Mouse (Mus musculus) layer of hippocampus, postnatal 25 days (tissue): ENCODE results near the gene Abhd11. TPM values are rescaled to one million over a fixed set of nuclear protein-coding genes. Genes with fewer than 3 reads are reported as not detected.

Source experiments
- DNase-seq, 2 experiments: peaks; one replicate each; pipeline ENCODE4 v3.0.0; 2022; ENCODE audit warnings: mixed read lengths in 2 of 2, low spot score in 1 of 2; ENCODE audit errors: extremely low spot score in 1 of 2
- total RNA-seq, 2 experiments: library from RNA; stranded (reverse); gene quantifications; 2 replicates each; pipeline ENCODE4 v1.2.3; 2021

Abhd11 gene
- total RNA-seq, 2 experiments from 2014 or later, result 32.0 to 33.4 TPM

- DNase-seq, result no peak
Measured at GRCm38 (mm10) chr5:134985633-134986297, 23.2 kb upstream of the Abhd11 start, which contains the start of gene Cldn3. Gene Cldn3 (plus strand): TSS chr5:134986214.

DNA sequence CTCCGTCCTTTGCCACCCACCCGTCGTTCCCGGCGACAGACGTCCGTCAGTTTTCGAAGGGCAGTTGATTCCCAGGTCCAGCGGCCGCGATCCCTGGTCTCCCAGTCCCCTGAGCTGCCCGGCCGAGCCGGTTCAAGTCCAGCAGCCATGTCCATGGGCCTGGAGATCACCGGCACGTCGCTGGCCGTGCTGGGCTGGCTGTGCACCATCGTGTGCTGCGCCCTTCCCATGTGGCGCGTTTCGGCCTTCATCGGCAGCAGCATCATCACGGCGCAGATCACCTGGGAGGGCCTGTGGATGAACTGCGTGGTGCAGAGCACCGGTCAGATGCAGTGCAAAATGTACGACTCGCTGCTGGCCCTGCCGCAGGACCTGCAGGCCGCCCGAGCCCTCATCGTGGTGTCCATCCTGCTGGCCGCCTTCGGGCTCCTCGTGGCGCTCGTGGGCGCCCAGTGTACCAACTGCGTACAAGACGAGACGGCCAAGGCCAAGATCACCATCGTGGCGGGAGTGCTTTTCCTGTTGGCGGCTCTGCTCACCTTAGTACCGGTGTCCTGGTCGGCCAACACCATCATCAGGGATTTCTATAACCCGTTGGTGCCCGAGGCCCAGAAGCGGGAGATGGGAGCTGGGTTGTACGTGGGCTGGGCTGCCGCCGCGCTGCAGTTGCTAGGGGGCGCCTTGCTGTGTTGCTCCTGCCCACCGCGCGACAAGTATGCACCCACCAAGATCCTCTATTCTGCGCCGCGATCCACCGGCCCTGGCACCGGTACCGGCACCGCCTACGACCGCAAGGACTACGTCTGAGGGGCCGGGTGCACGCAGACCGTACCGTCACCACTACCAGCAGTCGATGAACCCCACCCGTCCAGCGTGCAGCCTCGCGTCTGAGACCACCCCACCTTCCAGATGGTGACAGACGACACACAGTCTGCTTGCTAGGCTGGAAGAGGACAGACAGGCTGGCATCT is 22.4 kb upstream of the Abhd11 start:
- peak in 1 of 2 experiments; percentile 13 for DNase-seq

DNA sequence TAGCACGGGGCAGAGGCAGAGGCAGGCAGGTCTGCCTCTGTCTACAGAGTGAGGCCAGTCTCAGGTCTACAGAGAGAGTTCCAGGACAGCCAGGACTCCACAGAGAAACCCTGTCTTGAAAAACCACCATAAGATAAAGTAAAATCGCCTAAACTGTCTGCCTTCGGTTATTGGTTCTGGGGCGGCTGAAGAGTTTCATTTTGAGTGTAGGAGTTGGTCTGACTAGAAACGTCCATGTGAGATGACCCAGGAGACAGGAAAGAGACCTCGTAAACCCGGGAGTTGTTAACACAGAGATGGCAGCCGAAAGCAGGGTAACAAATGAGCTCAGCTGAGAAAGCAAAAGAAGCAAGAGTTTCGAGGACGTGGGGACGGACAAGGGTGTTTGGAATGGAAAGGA is 19.8 kb upstream of the Abhd11 start:
- DNase-seq, result no peak

DNA sequence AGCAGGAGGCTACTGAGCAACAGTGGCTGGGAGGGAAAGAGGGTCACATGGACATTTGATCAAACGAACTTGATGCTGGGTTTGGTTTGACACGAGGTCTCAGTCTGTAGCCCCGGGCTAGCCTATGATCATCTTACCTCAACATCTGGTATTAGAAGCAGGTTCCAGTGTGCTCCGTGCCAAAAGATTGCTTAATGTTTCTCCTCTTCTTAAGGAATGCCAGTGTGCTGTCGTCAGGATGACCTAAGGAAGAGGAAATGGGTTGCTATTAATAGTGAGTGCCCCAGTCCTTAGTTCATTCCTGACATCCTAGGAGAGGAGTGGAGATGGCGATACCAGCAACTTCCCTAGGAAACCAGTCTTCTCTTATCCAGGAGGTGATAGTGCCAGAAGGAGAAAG is 19.2 kb upstream of the Abhd11 start:
- DNase-seq, result no peak

DNA sequence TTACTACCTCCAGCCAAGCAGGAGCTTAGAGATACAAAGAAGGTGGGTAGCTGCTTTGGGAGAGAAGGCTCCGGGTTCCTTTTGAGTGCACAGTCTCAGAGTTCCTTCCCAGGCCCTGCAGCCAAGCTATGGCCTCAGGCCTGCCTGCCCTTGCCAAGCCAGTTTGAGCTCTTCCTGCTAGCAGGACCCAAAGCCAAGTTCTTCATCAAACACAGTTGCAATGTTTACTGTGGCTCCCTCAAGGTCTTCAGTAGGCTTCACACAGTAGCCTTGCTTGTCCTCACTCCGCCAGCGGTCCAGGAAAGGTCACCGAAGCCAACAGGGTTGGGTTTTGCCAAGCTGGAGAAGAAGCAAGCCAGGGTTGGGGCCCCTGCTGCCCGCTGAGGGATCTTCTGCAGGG is 16.4 kb upstream of the Abhd11 start:
- DNase-seq, result no peak

DNA sequence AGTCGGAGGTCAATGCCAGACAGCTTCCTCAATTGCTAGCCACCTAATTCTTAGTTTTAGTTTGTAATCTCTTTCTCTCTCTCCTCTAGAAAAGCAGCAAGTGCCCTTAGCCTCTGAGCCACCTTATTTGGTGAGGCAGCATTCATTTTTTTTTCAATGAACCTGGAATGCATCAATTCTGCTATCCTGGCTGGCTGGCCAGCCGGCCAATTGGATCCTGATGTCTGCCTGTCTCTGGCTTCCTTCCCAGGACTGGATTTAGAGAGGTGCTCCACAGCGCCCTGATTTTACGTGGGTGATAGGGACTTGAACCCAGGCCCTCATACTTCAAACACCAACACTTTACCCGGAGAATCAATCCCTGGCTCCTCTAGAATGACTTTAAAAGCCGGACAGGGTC is 10.6 kb upstream of the Abhd11 start:
- DNase-seq, result no peak

GRCm38 (mm10) chr5:134999797-135000196 is 9.2 kb upstream of the Abhd11 start:
- DNase-seq, result no peak

DNA sequence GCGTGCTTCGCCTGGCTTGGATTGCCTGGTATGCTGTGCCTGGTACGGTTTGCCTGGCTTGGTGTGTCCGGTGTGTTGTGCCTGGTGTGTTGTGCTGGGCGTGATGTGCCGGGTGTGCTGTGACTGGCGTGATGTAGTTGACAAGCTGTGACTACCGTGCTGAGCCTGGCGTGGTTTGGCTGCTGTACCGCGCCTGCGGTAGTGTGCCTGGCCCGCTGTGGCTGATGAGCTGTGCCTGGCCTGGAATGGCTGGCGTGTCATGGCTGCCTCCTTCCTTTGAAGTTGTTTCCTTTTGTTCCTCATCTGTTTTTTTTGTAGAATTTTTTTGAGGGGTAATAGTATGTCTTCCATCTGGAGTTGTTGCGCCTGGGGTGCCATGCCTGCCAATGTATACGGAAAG is 8.2 kb upstream of the Abhd11 start:
- DNase-seq, result no peak

- no peak for DNase-seq
Measured at GRCm38 (mm10) chr5:135001309-135001708, 7.6 kb upstream of the Abhd11 start.

DNA sequence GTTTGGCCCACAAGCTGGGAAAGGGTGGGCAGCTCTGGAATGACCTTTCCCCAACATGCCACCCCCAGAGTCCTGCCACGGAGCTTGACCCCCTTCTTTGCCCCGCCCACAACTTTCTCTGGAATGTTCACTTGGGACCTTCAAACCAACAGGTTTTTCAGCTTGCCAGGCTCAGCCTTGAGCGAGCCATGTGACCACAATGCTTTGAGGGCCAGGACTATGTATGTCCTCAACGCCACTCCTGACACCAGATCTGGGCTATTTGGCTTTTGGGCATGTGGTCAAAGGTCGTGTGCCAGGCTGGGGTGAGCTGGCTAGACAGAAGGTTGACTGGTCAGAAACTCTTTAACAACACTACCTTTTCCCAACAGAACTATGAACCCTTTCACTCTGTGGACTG is 6.8 kb upstream of the Abhd11 start:
- DNase-seq, result no peak

- no peak for DNase-seq
Measured at GRCm38 (mm10) chr5:135007802-135008571, 965 bp upstream of the Abhd11 start.

DNA sequence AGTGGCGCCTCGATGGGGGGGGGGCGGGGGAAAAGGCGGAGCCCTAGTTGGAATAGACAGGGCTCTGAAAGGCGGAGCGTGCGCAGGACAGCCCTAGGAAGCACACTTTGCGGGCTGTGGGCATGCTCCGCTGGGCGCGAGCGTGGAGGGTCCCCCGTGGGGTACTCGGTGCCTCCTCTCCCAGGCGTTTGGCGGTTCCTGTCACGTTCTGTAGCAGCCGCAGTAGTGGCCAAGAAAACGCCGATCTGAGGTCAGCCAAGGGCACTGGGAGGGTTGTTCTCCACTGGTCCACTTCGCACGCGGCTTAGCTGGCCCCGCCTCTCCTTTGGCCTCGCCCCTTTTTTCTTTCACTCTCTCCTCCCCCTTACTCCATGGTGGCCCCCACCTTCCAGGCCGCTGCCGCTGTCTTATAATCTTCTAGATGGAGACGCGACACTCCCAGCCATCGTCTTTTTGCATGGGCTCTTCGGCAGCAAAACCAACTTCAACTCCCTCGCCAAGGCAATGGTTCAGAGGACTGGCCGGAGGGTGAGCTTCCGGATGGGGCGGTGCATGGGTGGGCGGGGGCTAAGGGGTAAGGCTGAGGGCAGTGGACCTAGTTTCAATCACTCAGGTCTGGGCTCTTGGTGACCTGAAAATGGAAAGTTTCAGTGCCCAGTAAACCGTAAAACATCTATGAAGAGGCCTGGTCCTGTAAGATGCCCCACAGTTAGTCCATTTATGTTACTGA is 803 bp downstream of the Abhd11 start:
- peak in 1 of 2 experiments; percentile 65 for DNase-seq

- DNase-seq, result no peak
Measured at GRCm38 (mm10) chr5:135010320-135010709, 1.4 kb downstream of the Abhd11 start.

GRCm38 (mm10) chr5:135010841-135011743 is 2.1 kb downstream of the Abhd11 start:
- DNase-seq, result no peak

DNA sequence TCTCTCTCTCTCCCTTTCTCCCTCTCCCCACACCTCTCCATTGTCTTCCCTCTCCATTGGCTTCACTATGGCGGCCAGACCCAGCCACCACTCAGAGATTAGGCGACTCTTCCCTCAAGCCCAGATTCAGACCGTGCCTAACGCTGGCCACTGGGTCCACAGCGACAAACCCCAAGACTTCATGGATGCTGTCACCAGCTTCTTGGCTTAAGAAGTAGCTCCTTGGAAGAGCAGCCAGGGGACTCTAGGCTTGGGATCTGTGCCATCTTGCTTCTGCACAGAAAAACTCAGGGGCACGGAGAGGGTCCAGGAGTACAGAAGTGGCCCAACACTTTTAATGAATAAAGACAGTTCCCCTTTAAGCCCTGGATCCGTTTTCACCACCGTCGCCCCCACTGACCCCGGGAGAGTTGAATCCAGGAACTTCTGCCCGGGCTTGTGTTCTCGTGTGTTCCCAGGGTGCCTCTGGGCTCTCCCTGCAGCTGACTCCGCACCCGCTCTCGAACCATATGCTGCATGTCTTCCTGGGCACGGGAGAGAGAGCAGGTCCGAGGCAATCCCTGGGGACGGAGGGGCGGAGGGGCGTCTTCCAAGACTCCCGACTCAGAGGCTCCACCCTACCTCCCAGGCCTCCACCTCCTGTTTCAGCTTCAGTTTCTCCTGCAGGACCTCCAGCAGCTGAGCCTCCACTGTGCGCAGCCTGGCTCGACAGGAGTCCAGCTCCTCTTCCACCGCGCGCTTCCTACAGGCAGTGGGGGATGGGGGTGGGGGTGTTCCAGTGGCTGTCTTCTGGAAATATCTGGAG is 3.1 kb downstream of the Abhd11 start:
- no peak for DNase-seq

DNA sequence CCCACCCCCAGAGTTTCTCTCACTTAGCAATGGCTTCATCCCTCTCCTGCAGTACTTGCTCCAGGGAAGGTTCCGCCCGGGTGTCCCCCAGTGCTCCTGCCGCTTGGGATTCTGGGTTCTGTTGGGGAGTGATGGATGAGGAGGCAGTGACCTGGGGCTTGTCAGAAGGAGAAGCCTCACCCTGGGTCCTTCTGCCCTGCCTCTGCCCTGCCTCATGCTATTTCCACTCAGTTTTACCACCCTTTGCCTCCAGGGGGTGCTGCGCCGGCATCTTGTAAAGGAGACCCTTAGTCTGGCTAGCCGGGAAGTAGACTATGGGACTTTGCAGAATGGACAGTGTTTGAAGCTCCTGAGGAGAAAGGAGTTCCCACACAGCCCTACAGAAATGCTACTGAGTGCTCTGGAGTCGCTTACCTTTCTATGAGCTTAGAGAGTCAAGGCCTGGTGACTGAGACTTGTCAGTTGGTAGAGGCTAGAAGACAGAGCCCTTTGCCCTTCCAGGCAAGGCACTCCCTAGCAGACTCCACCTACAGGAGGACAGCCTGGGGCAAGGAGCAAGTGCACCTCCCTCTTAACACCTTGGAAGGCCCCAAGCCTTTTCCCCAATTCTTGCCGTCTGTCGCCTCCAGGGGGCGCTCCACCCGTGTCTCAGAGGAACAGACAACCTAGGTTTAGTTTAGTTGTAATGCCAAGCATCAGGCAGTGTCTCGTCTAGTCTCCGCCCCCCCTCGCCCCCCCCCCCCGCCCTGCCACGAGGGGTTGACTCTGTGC is 3.9 kb downstream of the Abhd11 start:
- peak; percentile 73 to 88 for DNase-seq

- peak; percentile 89 to 99 for DNase-seq
Measured at GRCm38 (mm10) chr5:135015497-135015896, 6.5 kb downstream of the Abhd11 start.
